Mouse (Mus musculus): Measurements from ENCODE around the gene Sox5. TPM values are rescaled to one million over a fixed set of nuclear protein-coding genes. Genes with fewer than 3 reads are reported as not detected.
A peak's percentile ranks its signal among the peaks of the same experiment; 100 is the strongest.

The Sox5 gene
- polyA plus RNA-seq, 1 experiment from 2014 or later = 61.5 TPM

DNA sequence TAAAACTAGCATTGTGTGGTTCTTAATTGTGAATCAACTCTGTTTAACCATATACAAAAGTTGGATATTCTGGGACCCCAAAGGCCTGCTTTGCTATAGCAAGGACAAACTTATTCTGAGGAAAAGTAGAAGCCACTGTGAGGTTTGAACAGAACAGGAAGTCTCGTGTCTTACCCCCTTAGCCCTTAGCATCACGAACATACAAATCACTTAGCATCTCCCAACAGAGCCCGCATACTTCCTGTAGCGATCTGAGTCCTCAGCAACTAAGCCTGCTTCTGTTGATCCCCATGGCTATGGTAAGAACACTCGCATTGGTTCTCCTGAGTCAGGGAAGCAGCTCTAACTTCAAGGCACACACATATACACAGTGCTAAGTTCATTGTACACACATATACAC is 337.4 kb downstream of the Sox5 start:
- no peaks in the 10 kb centered on the region for H3K36me3 ChIP-seq (ENCODE audit: control insufficient read depth, insufficient read depth, low read length)
- no peak overlapping the region for H3K4me3 ChIP-seq (ENCODE audit: low read depth, low read length)
- no peak overlapping the region for H3K4me2 ChIP-seq (ENCODE audit: low read depth, low read length, severe bottlenecking)
- no peak for ATAC-seq (replicated peaks; ENCODE audit: low FRiP score)
- no peak overlapping the region for H3K9ac ChIP-seq (ENCODE audit: low read length)
- 87% methylated on average over 5 of the region's 5 CpGs for WGBS
- H3K27me3 ChIP-seq (ENCODE audit: control insufficient read depth, insufficient read depth, low read length) = no peaks in the 10 kb centered on the region
- DNase-seq (ENCODE audit: low spot score) = no peak
- peaks cover 5% of the 10 kb centered on the region; the same call in 1 of the 2 replicates for H3K4me1 ChIP-seq (replicated peaks; ENCODE audit: control insufficient read depth, insufficient read depth, low read length)
- H3K9me3 ChIP-seq (ENCODE audit: control insufficient read depth, low read length) = no peaks in the 10 kb centered on the region
- H3K27ac ChIP-seq (ENCODE audit: low read depth, low read length) = no peak overlapping the region

DNA sequence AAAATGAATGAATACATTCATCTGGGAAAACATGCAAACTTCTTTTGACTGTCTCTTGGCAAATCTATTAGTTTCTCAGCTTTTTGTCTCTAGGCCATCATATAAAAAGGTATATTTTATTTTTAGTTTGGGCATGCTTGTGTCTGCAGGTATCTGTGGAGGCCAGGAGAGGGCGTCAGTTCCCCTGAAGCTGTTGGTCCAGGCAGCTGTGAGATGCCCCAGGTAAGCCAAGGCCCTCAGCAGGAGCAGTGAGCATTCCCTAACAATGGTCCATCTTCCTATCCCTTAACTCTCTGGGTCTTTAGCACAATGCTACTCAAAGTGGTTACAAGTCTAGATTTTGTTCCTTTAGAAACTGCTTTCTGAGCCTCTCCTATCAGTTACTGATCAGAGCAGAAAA is 338.1 kb downstream of the Sox5 start:
- WGBS = 58% methylated on average over 1 of the region's 1 CpGs
- Histone ChIP-seq H3K27me3 (ENCODE audit: control insufficient read depth, insufficient read depth, low read length) (no peaks in the 10 kb centered on the region), H3K4me2 (ENCODE audit: low read depth, low read length, severe bottlenecking) (no peak overlapping the region), H3K9me3 (ENCODE audit: control insufficient read depth, low read length) (no peaks in the 10 kb centered on the region), H3K9ac (ENCODE audit: low read length) (no peak overlapping the region), H3K27ac (ENCODE audit: low read depth, low read length) (no peak overlapping the region), H3K4me1 (replicated peaks; ENCODE audit: control insufficient read depth, insufficient read depth, low read length) (peaks cover 5% of the 10 kb centered on the region; the same call in 1 of the 2 replicates), H3K4me3 (ENCODE audit: low read depth, low read length) (no peak overlapping the region), H3K36me3 (ENCODE audit: control insufficient read depth, insufficient read depth, low read length) (no peaks in the 10 kb centered on the region)
- DNase-seq (ENCODE audit: low spot score) (no peak), ATAC-seq (replicated peaks; ENCODE audit: low FRiP score) (no peak)

- Histone ChIP-seq H3K4me2 (ENCODE audit: low read depth, low read length, severe bottlenecking) (no peak overlapping the region), H3K4me3 (ENCODE audit: low read depth, low read length) (no peak overlapping the region), H3K4me1 (replicated peaks; ENCODE audit: control insufficient read depth, insufficient read depth, low read length) (peaks cover 3% of the 10 kb centered on the region; the same call in 1 of the 2 replicates), H3K9ac (ENCODE audit: low read length) (no peak overlapping the region), H3K27ac (ENCODE audit: low read depth, low read length) (no peak overlapping the region), H3K36me3 (ENCODE audit: control insufficient read depth, insufficient read depth, low read length) (no peaks in the 10 kb centered on the region), H3K9me3 (ENCODE audit: control insufficient read depth, low read length) (no peaks in the 10 kb centered on the region), H3K27me3 (ENCODE audit: control insufficient read depth, insufficient read depth, low read length) (no peaks in the 10 kb centered on the region)
- 76% methylated on average over 5 of the region's 5 CpGs for WGBS
- DNase-seq (ENCODE audit: low spot score) (no peak), ATAC-seq (replicated peaks; ENCODE audit: low FRiP score) (no peak)
Observed at GRCm38 (mm10) chr6:144429276-144429675, 352.5 kb downstream of the Sox5 start.

- H3K27ac ChIP-seq (ENCODE audit: low read depth, low read length) = no peak overlapping the region
- no peaks in the 10 kb centered on the region for H3K27me3 ChIP-seq (ENCODE audit: control insufficient read depth, insufficient read depth, low read length)
Observed at GRCm38 (mm10) chr6:144408030-144408429, 373.7 kb downstream of the Sox5 start.

GRCm38 (mm10) chr6:144398115-144398514 is 383.7 kb downstream of the Sox5 start:
- no peak overlapping the region for H3K27ac ChIP-seq (ENCODE audit: low read depth, low read length)
- H3K27me3 ChIP-seq (ENCODE audit: control insufficient read depth, insufficient read depth, low read length) = no peaks in the 10 kb centered on the region; the same call in 1 of the 2 replicates
- H3K36me3 ChIP-seq (ENCODE audit: control insufficient read depth, insufficient read depth, low read length) = no peaks in the 10 kb centered on the region
- H3K4me3 ChIP-seq (ENCODE audit: low read depth, low read length) = no peak overlapping the region
- H3K4me2 ChIP-seq (ENCODE audit: low read depth, low read length, severe bottlenecking) = no peak overlapping the region
- no peaks in the 10 kb centered on the region for H3K9me3 ChIP-seq (ENCODE audit: control insufficient read depth, low read length)
- ATAC-seq (replicated peaks; ENCODE audit: low FRiP score) (no peak), DNase-seq (ENCODE audit: low spot score) (no peak)
- H3K4me1 ChIP-seq (replicated peaks; ENCODE audit: control insufficient read depth, insufficient read depth, low read length) = no peaks in the 10 kb centered on the region
- H3K9ac ChIP-seq (ENCODE audit: low read length) = no peak overlapping the region
- WGBS = 44% methylated on average over 10 of the region's 10 CpGs

More at GRCm38 (mm10) chr6:144408030-144408429, 373.7 kb downstream of the Sox5 start:
- Histone ChIP-seq H3K4me3 (ENCODE audit: low read depth, low read length) (no peak overlapping the region), H3K4me1 (replicated peaks; ENCODE audit: control insufficient read depth, insufficient read depth, low read length) (no peaks in the 10 kb centered on the region), H3K4me2 (ENCODE audit: low read depth, low read length, severe bottlenecking) (no peak overlapping the region), H3K9ac (ENCODE audit: low read length) (no peak overlapping the region), H3K9me3 (ENCODE audit: control insufficient read depth, low read length) (no peaks in the 10 kb centered on the region), H3K36me3 (ENCODE audit: control insufficient read depth, insufficient read depth, low read length) (no peaks in the 10 kb centered on the region)
- 90% methylated on average over 3 of the region's 3 CpGs for WGBS
- no peak for ATAC-seq (replicated peaks; ENCODE audit: low FRiP score)
- DNase-seq (ENCODE audit: low spot score) = no peak

DNA sequence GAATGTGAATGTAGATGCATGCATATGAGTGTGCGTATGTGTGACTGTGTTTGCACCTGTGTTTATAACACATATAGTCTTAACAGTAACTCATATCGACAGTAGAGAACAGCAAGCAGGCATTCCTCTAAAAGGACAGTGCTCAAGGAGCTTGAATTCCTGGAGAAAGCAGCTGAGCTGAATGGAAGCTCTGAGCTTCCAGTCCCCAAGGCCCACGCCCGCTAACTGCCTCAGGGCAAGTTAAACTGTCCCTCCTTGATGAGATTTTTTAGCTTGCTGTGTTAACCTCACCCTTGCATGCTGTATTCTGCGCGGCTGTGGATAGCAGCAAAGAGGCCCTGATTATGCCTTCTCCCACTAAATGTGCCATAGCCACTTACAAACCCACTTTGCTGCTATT is 388.6 kb downstream of the Sox5 start:
- no peaks in the 10 kb centered on the region for H3K9me3 ChIP-seq (ENCODE audit: control insufficient read depth, low read length)
- H3K36me3 ChIP-seq (ENCODE audit: control insufficient read depth, insufficient read depth, low read length) = no peaks in the 10 kb centered on the region
- no peak for ATAC-seq (replicated peaks; ENCODE audit: low FRiP score)
- no peaks in the 10 kb centered on the region; the same call in 1 of the 2 replicates for H3K4me1 ChIP-seq (replicated peaks; ENCODE audit: control insufficient read depth, insufficient read depth, low read length)
- no peak overlapping the region for H3K9ac ChIP-seq (ENCODE audit: low read length)
- no peaks in the 10 kb centered on the region; the same call in 1 of the 2 replicates for H3K27me3 ChIP-seq (ENCODE audit: control insufficient read depth, insufficient read depth, low read length)
- no peak overlapping the region for H3K4me3 ChIP-seq (ENCODE audit: low read depth, low read length)
- 64% methylated on average over 6 of the region's 6 CpGs for WGBS
- H3K4me2 ChIP-seq (ENCODE audit: low read depth, low read length, severe bottlenecking) = no peak overlapping the region
- H3K27ac ChIP-seq (ENCODE audit: low read depth, low read length) = no peak overlapping the region
- no peak for DNase-seq (ENCODE audit: low spot score)

GRCm38 (mm10) chr6:144389333-144390054 is 392.3 kb downstream of the Sox5 start:
- Histone ChIP-seq H3K4me1 (replicated peaks; ENCODE audit: control insufficient read depth, insufficient read depth, low read length) (no peaks in the 10 kb centered on the region; the same call in 1 of the 2 replicates), H3K9me3 (ENCODE audit: control insufficient read depth, low read length) (no peaks in the 10 kb centered on the region), H3K9ac (ENCODE audit: low read length) (no peak overlapping the region), H3K36me3 (ENCODE audit: control insufficient read depth, insufficient read depth, low read length) (no peaks in the 10 kb centered on the region), H3K4me2 (ENCODE audit: low read depth, low read length, severe bottlenecking) (no peak overlapping the region), H3K27ac (ENCODE audit: low read depth, low read length) (no peak overlapping the region), H3K4me3 (ENCODE audit: low read depth, low read length) (no peak overlapping the region), H3K27me3 (ENCODE audit: control insufficient read depth, insufficient read depth, low read length) (no peaks in the 10 kb centered on the region)
- DNase-seq (ENCODE audit: low spot score) = no peak
- WGBS = 58% methylated on average over 14 of the region's 14 CpGs
- ATAC-seq (replicated peaks; ENCODE audit: low FRiP score) = no peak

DNA sequence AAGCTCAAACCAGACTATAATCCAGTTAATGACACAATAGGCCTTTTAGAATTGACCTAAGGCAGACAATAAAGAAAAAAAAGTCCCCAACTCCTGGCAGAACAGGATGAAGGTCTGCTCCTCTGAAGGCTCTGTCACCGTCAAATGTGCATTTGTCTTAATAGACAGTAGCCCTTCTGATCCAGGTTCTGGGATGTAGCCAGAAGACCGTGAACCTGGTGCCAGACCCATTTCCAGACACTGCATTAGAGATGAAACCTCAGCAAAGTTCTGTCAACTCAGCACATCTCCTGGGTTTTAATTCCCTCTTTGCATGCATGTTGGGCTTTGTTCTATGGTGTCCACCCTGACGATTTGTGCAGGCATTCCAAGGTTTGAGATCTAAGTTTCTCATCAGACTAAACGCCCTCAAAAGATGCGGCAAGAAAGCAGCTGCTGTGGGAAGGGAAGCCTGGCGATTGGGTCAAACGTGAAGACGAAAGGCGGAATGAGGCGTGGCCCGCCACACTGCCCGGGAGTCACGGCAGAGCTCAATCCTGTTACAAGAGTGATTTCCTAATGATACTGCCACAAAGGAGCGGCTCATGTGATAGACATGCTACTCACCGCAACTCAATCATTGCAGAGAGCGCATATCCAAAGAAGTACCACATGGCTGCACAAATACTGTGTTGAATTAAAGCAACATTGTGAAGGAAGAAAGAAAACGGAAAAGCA is 394.1 kb downstream of the Sox5 start:
- no peak for DNase-seq (ENCODE audit: low spot score)
- no peaks in the 10 kb centered on the region; the same call in 1 of the 2 replicates for H3K4me1 ChIP-seq (replicated peaks; ENCODE audit: control insufficient read depth, insufficient read depth, low read length)
- H3K4me3 ChIP-seq (ENCODE audit: low read depth, low read length) = no peak overlapping the region
- 68% methylated on average over 17 of the region's 17 CpGs for WGBS
- H3K9ac ChIP-seq (ENCODE audit: low read length) = no peak overlapping the region
- no peaks in the 10 kb centered on the region for H3K36me3 ChIP-seq (ENCODE audit: control insufficient read depth, insufficient read depth, low read length)
- H3K4me2 ChIP-seq (ENCODE audit: low read depth, low read length, severe bottlenecking) = no peak overlapping the region
- H3K27ac ChIP-seq (ENCODE audit: low read depth, low read length) = no peak overlapping the region
- no peaks in the 10 kb centered on the region for H3K27me3 ChIP-seq (ENCODE audit: control insufficient read depth, insufficient read depth, low read length)
- ATAC-seq (replicated peaks; ENCODE audit: low FRiP score) = 0 out of 2 replicates have a peak, but pooled peaks have one; percentile 39
- no peaks in the 10 kb centered on the region for H3K9me3 ChIP-seq (ENCODE audit: control insufficient read depth, low read length)

Data from forebrain, embryonic 11.5 days (tissue).